Mouse (Mus musculus) lung, postnatal 0 days (tissue): ENCODE results near the gene Rxfp2.

ENCODE experiments used
- CTCF ChIP-seq: IDR thresholded peaks from 2 replicates; pipeline ENCODE4 v1.5.1; 2016; ENCODE audit warnings: antibody characterized with exemption, mild to moderate bottlenecking
- EP300 ChIP-seq: IDR thresholded peaks from 2 replicates; pipeline ENCODE4 v1.6.1; 2016; ENCODE audit warnings: antibody characterized with exemption, mild to moderate bottlenecking, control low read depth

GRCm38 (mm10) chr5:150031201-150031600 is 12.7 kb downstream of the Rxfp2 start:
- TF ChIP-seq CTCF (no peak), EP300 (no peak)
